ENCODE assay signal across 9 mouse cellular contexts in the genomic region with DNA sequence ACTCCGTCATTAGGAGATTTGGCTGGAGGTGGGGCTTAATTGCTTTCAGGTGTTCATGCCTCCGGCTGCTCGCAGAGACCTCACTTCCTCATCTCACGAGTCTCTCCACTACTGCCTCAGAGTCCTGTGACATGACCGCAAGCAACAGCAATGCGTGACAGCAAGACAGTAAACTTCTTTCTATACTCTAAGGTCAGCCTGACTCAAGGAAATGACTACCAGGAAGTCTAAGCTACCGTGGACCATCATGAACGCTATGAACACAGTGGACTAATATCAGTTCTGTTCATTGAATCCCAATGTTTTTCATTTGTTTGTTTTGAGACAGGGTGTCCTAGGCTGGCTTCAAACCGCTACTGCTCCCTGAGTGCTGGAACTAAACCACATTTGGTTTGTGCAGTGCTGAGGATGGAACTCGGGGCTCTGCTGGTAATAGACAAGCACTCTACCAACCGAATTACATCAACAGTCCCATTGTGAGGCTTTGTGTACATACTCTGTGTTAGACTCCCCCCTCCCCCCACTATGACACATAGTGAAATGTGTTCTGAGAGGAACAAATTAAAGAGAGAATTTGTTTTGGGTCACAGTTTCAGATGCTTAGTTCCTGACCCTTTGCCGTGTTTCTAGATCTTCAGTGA. TPM values are rescaled to one million over a fixed set of nuclear protein-coding genes. Genes with fewer than 3 reads are reported as not detected.
DNase-seq lines count a peak whose midpoint lies in the region; ATAC-seq and TF ChIP-seq lines count a peak whose summit lies in the region.
"Had no signal": no experiment of that assay in that cellular context is flagged by ENCODE, and none has a peak within 500 bp of the region (broad histone marks: within the 10 kb centered on the region; RNA-seq: fewer than 3 reads in every experiment).

No protein-coding gene starts in this region.

- TF ChIP-seq CTCF in E14TG2a.4 (conservative IDR thresholded peaks at IDR 0.05; ENCODE audit: low read length): no peak

- peak overlapping the region; percentile 2 for H3K4me3 ChIP-seq in E14TG2a.4 (replicated peaks; ENCODE audit: low read length)
- H3K4me3 ChIP-seq in hindbrain, embryonic 10.5 days: no peak overlapping the region

- H3K27me3 ChIP-seq in E14TG2a.4 (ENCODE audit: insufficient read depth, low read length): peaks cover 13% of the 10 kb centered on the region
- H3K27me3 ChIP-seq in hindbrain, embryonic 10.5 days (ENCODE audit: insufficient read depth, poor library complexity, severe bottlenecking): peaks cover 5% of the 10 kb centered on the region; the same call in 1 of the 2 replicates

- 76% methylated on average over 12 of the region's 12 CpGs for WGBS in hindbrain, embryonic 10.5 days

- H3K36me3 ChIP-seq in E14TG2a.4 (ENCODE audit: insufficient read depth, low read length): peaks cover 24% of the 10 kb centered on the region
- H3K36me3 ChIP-seq in hindbrain, embryonic 10.5 days: no peaks in the 10 kb centered on the region

- no peaks in the 10 kb centered on the region for H3K4me1 ChIP-seq in E14TG2a.4 (replicated peaks; ENCODE audit: low read depth, low read length)
- H3K4me1 ChIP-seq in hindbrain, embryonic 10.5 days (replicated peaks): peaks cover 30% of the 10 kb centered on the region

- peaks cover 72% of the 10 kb centered on the region for H3K9me3 ChIP-seq in E14TG2a.4 (ENCODE audit: low read length)
- 0 out of 2 replicates have a peak, but pooled peaks cover 3% of the 10 kb centered on the region for H3K9me3 ChIP-seq in hindbrain, embryonic 10.5 days

- peak; percentile 93 for DNase-seq in 416B (ENCODE audit: low read depth)
- peak; percentile 84 for DNase-seq in naive thymus-derived CD4-positive, alpha-beta T cell, adult 2 months (ENCODE audit: low read depth)
- DNase-seq in yolk sac, embryonic 10.5 days (ENCODE audit: low spot score): no peak
- DNase-seq in frontal cortex, postnatal 25 days (ENCODE audit: low spot score in 2 of 2): no peak
- no peak for DNase-seq in neural tube, embryonic 10.5 days (ENCODE audit: extremely low spot score, low spot score)
- no peak for DNase-seq in hindbrain, embryonic 10.5 days (ENCODE audit: low spot score)

- peak; percentile 25 to 34 for ATAC-seq in hematopoietic stem cell, adult 5-6 weeks (replicated peaks in 1 of 2; ENCODE audit: insufficient read depth in 1 of 2, low FRiP score in 2 of 2, low TSS enrichment in 1 of 2, low read depth in 1 of 2, poor library complexity in 2 of 2, severe bottlenecking in 2 of 2)

- no peak overlapping the region for H3K27ac ChIP-seq in hindbrain, embryonic 10.5 days
- H3K27ac ChIP-seq: kidney, postnatal 0 days had no signal

RNA-seq across cellular contexts. Expression of a gene that starts 40.3 kb away (rescaled TPM):
- total RNA-seq in hematopoietic stem cell, adult 5-6 weeks (2017): 3.6 and 11.7 TPM in 2 replicates
- polyA plus RNA-seq in hindbrain, embryonic 10.5 days (2016; fragmentation: Nextera tagmentation; extraction: Ambion mirVana): 0.90 and 1.0 TPM in 2 replicates

RNA-seq across cellular contexts. Expression of a gene that starts 50.0 kb away (rescaled TPM):
- total RNA-seq in hematopoietic stem cell, adult 5-6 weeks (2017): 0.44 TPM in 1 of 2 replicates, not detected in the other
- polyA plus RNA-seq in hindbrain, embryonic 10.5 days (2016; fragmentation: Nextera tagmentation; extraction: Ambion mirVana): not detected in 2 replicates
- polyA plus RNA-seq: kidney, postnatal 0 days had no signal

Comparison
In these comparisons a context has a peak if more than half of its experiments do, and no peak if none do; other contexts are left out.
1. DNase-seq: peak in 416B (single experiment) and naive thymus-derived CD4-positive, alpha-beta T cell, adult 2 months (single experiment); none in yolk sac, embryonic 10.5 days (single experiment), frontal cortex, postnatal 25 days (0 of 2), neural tube, embryonic 10.5 days (single experiment) and hindbrain, embryonic 10.5 days (single experiment).